Mouse (Mus musculus) CH12.LX (cell line): ENCODE measurements at regions not wholly inside any gene's neighbourhood (a gene's known extent, or its start where the extent isn't known, plus 50 kb on each side); places are given as distances from the start of the nearest gene placed in this dataset.

Experiments
- DNase-seq: peaks from one replicate; pipeline ENCODE4 v3.0.0-alpha.2; 2013; ENCODE audit errors: extremely low read depth
- H3K27ac ChIP-seq: 2 replicates; pipeline ENCODE4 v1.5.1; 2012; ENCODE audit warnings: low read depth, mild to moderate bottlenecking, control low read depth, moderate library complexity; ENCODE audit not compliant: insufficient read depth
- H3K27me3 ChIP-seq: replicated peaks from 2 replicates; pipeline ENCODE3; 2012; ENCODE audit warnings: inconsistent platforms
- H3K36me3 ChIP-seq, 2 experiments: replicated peaks in 1 of 2; 2 replicates each; pipeline versions ENCODE3 to v1.6.1; 2012; ENCODE audit warnings: inconsistent platforms in 1 of 2, low read length in 1 of 2, mild to moderate bottlenecking in 1 of 2, mixed read lengths in 1 of 2, moderate library complexity in 1 of 2; ENCODE audit not compliant: control insufficient read depth in 1 of 2, insufficient read depth in 1 of 2
- H3K4me1 ChIP-seq, 2 experiments: 2 replicates each; pipeline ENCODE4 v1.6.1; 2012; ENCODE audit warnings: inconsistent platforms in 1 of 2, moderate library complexity in 1 of 2; ENCODE audit not compliant: insufficient read depth in 2 of 2, control insufficient read depth in 1 of 2
- H3K4me2 ChIP-seq: 2 replicates; pipeline ENCODE4 v1.6.1; 2012; ENCODE audit warnings: low read depth, mild to moderate bottlenecking, control low read depth; ENCODE audit not compliant: poor library complexity, insufficient read depth, severe bottlenecking
- H3K4me3 ChIP-seq, 3 experiments: fragments of 150-350 bp in 1 of 3; sonication (generic) in 1 of 3; replicated peaks in 1 of 3; 2 replicates each; pipeline versions ENCODE3 to v1.5.1; 2011 to 2012; ENCODE audit warnings: low read depth in 2 of 3, low read length in 2 of 3, mild to moderate bottlenecking in 2 of 3, moderate library complexity in 2 of 3, control low read depth in 1 of 3, improper control_type of control experiment in 1 of 3, inconsistent platforms in 1 of 3, mixed read lengths in 1 of 3; ENCODE audit not compliant: poor library complexity in 1 of 3
- H3K79me2 ChIP-seq: replicated peaks from 2 replicates; pipeline ENCODE4 v1.6.1; 2012; ENCODE audit warnings: mild to moderate bottlenecking, moderate library complexity; ENCODE audit not compliant: control insufficient read depth, poor library complexity, insufficient read depth, severe bottlenecking; ENCODE audit errors: extremely low read depth
- H3K9ac ChIP-seq: 2 replicates; pipeline ENCODE4 v1.6.1; 2012; ENCODE audit warnings: low read depth, mild to moderate bottlenecking, control low read depth, moderate library complexity; ENCODE audit not compliant: insufficient read depth
- H3K9me3 ChIP-seq: replicated peaks from 2 replicates; pipeline ENCODE3; 2012; ENCODE audit warnings: low read length, inconsistent platforms, mixed read lengths
- BHLHE40 ChIP-seq: IDR thresholded peaks from 2 replicates; pipeline ENCODE4 v1.6.1; 2011; ENCODE audit warnings: mild to moderate bottlenecking, low read depth, low read length, improper control_type of control experiment
- CHD2 ChIP-seq: IDR thresholded peaks from 2 replicates; pipeline ENCODE4 v1.6.1; 2011; ENCODE audit warnings: low read length, improper control_type of control experiment
- CTCF ChIP-seq, 2 experiments: IDR thresholded peaks in 1 of 2; conservative IDR thresholded peaks in 1 of 2; 2 replicates each; pipeline ENCODE4 v1.5.1; 2011 to 2012; ENCODE audit warnings: low read depth in 2 of 2, low read length in 2 of 2, improper control_type of control experiment in 1 of 2, inconsistent platforms in 1 of 2, mild to moderate bottlenecking in 1 of 2, moderate library complexity in 1 of 2
- ELF1 ChIP-seq: IDR thresholded peaks from 2 replicates; pipeline ENCODE4 v1.6.1; 2014; ENCODE audit warnings: low read depth, mild to moderate bottlenecking, inconsistent platforms, low read length, improper control_type of control experiment
- ETS1 ChIP-seq: conservative IDR thresholded peaks from 2 replicates; pipeline ENCODE4 v1.6.1; 2012; ENCODE audit warnings: low read depth, mild to moderate bottlenecking, inconsistent platforms, low read length, improper control_type of control experiment, moderate library complexity
- HCFC1 ChIP-seq: IDR thresholded peaks from 2 replicates; pipeline ENCODE4 v1.6.1; 2012; ENCODE audit warnings: low read depth, mild to moderate bottlenecking, inconsistent platforms, low read length, improper control_type of control experiment
- JUND ChIP-seq: conservative IDR thresholded peaks from 2 replicates; pipeline ENCODE4 v1.6.1; 2011; ENCODE audit warnings: low read depth, low read length, improper control_type of control experiment
- KAT2A ChIP-seq: IDR thresholded peaks from 2 replicates; pipeline ENCODE4 v1.6.1; 2012; ENCODE audit warnings: low read length, improper control_type of control experiment, inconsistent platforms; ENCODE audit not compliant: insufficient replicate concordance
- MAZ ChIP-seq: IDR thresholded peaks from 2 replicates; pipeline ENCODE4 v1.6.1; 2012; ENCODE audit warnings: low read depth, mild to moderate bottlenecking, inconsistent platforms, low read length, improper control_type of control experiment, moderate library complexity
- MEF2A ChIP-seq: IDR thresholded peaks from 2 replicates; pipeline ENCODE4 v1.6.1; 2014; ENCODE audit warnings: low read depth, mild to moderate bottlenecking, inconsistent platforms, low read length, improper control_type of control experiment, borderline replicate concordance
- NELFE ChIP-seq: IDR thresholded peaks from 2 replicates; pipeline ENCODE4 v1.6.1; 2011; ENCODE audit warnings: low read depth, low read length, improper control_type of control experiment
- PAX5 ChIP-seq: IDR thresholded peaks from 2 replicates; pipeline ENCODE4 v1.6.1; 2012; ENCODE audit warnings: low read length, inconsistent platforms, mixed read lengths
- POLR2A ChIP-seq: IDR thresholded peaks from 2 replicates; pipeline ENCODE4 v1.6.1; 2011; ENCODE audit warnings: low read depth, mild to moderate bottlenecking, improper control_type of control experiment, low read length
- RAD21 ChIP-seq: IDR thresholded peaks from 2 replicates; pipeline ENCODE4 v1.6.1; 2011; ENCODE audit warnings: low read depth, mild to moderate bottlenecking, low read length, improper control_type of control experiment, moderate library complexity
- RCOR1 ChIP-seq: conservative IDR thresholded peaks from 2 replicates; pipeline ENCODE4 v1.6.1; 2012; ENCODE audit warnings: low read depth, mild to moderate bottlenecking, inconsistent platforms, low read length, improper control_type of control experiment
- SIN3A ChIP-seq: IDR thresholded peaks from 2 replicates; pipeline ENCODE4 v1.6.1; 2012; ENCODE audit warnings: low read length, improper control_type of control experiment, inconsistent platforms
- TCF12 ChIP-seq: IDR thresholded peaks from 2 replicates; pipeline ENCODE4 v1.6.1; 2014; ENCODE audit warnings: low read depth, mild to moderate bottlenecking, inconsistent platforms, low read length, improper control_type of control experiment
- ZNF384 ChIP-seq: IDR thresholded peaks from 2 replicates; pipeline ENCODE4 v1.6.1; 2012; ENCODE audit warnings: low read depth, low read length, improper control_type of control experiment, inconsistent platforms
- dilution Hi-C: fragments of 300-500 bp; cut with MboI; formaldehyde crosslinking; loops from 2 replicates; pipeline ENCODE4 v1.14.3; 2020; ENCODE audit warnings: low sequenced_read_pairs; ENCODE audit not compliant: extremely low pct_unique_long_range_greater_than_20kb, extremely low pct_ligation_motif_present
- in situ Hi-C: fragments of 300-500 bp; cut with MboI; formaldehyde crosslinking; loops from 3 replicates; pipeline ENCODE4 v1.14.3; 2019; ENCODE audit warnings: low sequenced_read_pairs, low pct_ligation_motif_present, low pct_unique_long_range_greater_than_20kb, mixed read lengths

DNA sequence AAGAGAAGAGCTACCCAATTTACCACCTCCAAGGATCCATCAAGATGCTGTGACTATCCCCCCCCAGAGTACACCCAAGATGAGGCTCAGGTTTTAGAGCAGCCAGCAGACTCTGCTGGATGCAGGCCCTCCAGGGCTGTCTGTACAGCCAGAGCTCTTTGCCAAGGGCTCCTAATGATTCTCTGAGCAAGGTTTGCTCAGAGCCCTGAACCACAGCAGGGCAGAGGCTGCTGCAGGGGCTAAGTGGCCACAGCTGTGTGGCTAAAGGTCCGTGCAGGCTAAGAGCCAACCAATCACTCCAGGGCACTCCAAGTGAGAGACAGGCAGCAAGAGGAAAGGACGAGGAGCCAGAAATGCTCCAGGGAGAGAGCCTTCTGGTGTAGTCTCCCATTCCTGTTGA is 289.2 kb upstream of the Kdm8 start:
- no peak overlapping the region for H3K27ac ChIP-seq
- no peak overlapping the region for H3K4me3 ChIP-seq
- H3K4me2 ChIP-seq = no peak overlapping the region
- no peak overlapping the region for H3K9ac ChIP-seq
- H3K79me2 ChIP-seq = no peaks in the 10 kb centered on the region
- no peaks in the 10 kb centered on the region for H3K4me1 ChIP-seq
- H3K36me3 ChIP-seq = no peaks in the 10 kb centered on the region
- dilution Hi-C loops = no loop called here
- in situ Hi-C loops = no loop called here
- no peaks in the 10 kb centered on the region for H3K9me3 ChIP-seq
- no peak for DNase-seq
- H3K27me3 ChIP-seq = peaks cover 90% of the 10 kb centered on the region
- TF ChIP-seq BHLHE40 (no peak), ZNF384 (no peak), PAX5 (no peak), RAD21 (no peak), HCFC1 (no peak), NELFE (no peak), SIN3A (no peak), ELF1 (no peak), CHD2 (no peak), KAT2A (no peak), RCOR1 (no peak), TCF12 (no peak), MAZ (no peak), POLR2A (no peak)

DNA sequence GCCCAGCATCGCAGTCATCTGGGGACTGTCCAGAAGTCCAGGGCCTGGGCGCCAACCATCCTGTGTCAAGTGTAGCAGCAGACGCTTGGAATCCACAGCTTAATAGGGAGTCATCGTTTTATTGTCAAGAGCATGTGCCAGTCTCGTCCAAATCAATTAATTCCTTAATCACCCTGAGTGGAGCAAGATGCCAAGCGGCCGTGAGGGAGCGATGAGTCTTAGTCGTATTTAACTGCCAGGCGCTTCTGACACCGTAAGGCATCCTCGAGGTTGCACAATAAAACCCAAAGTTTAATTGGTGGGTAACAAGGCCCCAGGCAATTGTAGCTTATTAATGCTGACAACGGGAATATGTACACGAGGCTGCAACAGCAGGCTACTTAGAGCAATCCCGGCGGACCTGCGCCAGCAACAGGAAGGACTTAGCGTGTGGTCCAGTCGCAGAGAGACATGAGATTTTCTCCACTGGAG is 277.6 kb upstream of the Kdm8 start:
- TF ChIP-seq ETS1 = no peak
- Histone ChIP-seq H3K9ac (no peak overlapping the region), H3K79me2 (no peaks in the 10 kb centered on the region), H3K4me3 (no peak overlapping the region), H3K27me3 (peaks cover 67% of the 10 kb centered on the region), H3K4me2 (no peak overlapping the region), H3K27ac (no peak overlapping the region), H3K9me3 (no peaks in the 10 kb centered on the region), H3K36me3 (no peaks in the 10 kb centered on the region), H3K4me1 (no peaks in the 10 kb centered on the region)
- DNase-seq = no peak
- dilution Hi-C loops = no loop called here
- in situ Hi-C loops = no loop called here

DNA sequence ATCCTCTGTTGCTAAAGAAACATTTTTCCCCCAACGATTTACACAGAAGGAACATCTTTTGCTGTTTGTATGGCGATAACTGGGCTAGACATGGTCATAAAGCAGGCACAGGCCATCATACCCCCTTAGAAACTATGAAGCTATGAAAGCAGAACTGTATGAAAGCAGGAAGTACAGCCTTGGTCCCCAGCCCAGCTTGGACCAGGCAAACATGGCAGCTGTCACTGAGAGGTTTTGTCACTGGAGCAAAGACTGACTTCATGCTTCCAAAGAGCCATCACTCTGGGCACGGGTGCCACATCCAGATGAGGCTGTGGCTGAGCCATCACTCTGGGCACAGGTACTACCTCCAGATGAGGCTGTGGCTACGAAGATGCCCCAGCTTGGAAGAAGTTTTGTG is 276.8 kb upstream of the Kdm8 start:
- dilution Hi-C loops = no loop called here
- H3K9ac ChIP-seq = no peak overlapping the region

More for the DNA sequence above, 276.8 kb upstream of the Kdm8 start:
- peaks cover 4% of the 10 kb centered on the region for H3K9me3 ChIP-seq
- H3K4me1 ChIP-seq = no peaks in the 10 kb centered on the region
- no peaks in the 10 kb centered on the region for H3K36me3 ChIP-seq
- no peak overlapping the region for H3K4me3 ChIP-seq
- in situ Hi-C loops = no loop called here
- H3K27ac ChIP-seq = no peak overlapping the region
- DNase-seq = no peak
- no peaks in the 10 kb centered on the region for H3K79me2 ChIP-seq
- H3K4me2 ChIP-seq = no peak overlapping the region
- peaks cover 61% of the 10 kb centered on the region for H3K27me3 ChIP-seq
- TF ChIP-seq CTCF (conservative IDR thresholded peaks at IDR 0.05 in 1 of 2, IDR thresholded peaks at IDR 0.05 in 1 of 2; ENCODE audit: low read depth in 2 of 2, low read length in 2 of 2) (no peak), JUND (no peak), MEF2A (no peak)
